9 mouse cellular contexts compared by ENCODE assay signal in genomic region chr17:80373726-80374096, GRCm38 (mm10). TPM values are rescaled to one million over a fixed set of nuclear protein-coding genes. Genes with fewer than 3 reads are reported as not detected.
DNase-seq lines count a peak whose midpoint lies in the region; ATAC-seq and TF ChIP-seq lines count a peak whose summit lies in the region.
"Had no signal": no experiment of that assay in that cellular context is flagged by ENCODE, and none has a peak within 500 bp of the region (broad histone marks: within the 10 kb centered on the region; RNA-seq: fewer than 3 reads in every experiment).

No protein-coding gene starts in this region.

- TF ChIP-seq POLR2A in kidney, adult 2 months (IDR thresholded peaks at IDR 0.05; ENCODE audit: low read depth, low read length), result no peak

- no peak for DNase-seq in kidney, adult 2 months
- DNase-seq in kidney, adult 8-10 months, result no peak
- no peak for DNase-seq in urinary bladder, postnatal 4 days (ENCODE audit: low spot score in 2 of 2)
- no peak for DNase-seq in thymus, postnatal 25 days
- DNase-seq in adrenal gland, postnatal 14 days, result no peak

- no peaks in the 10 kb centered on the region for H3K9me3 ChIP-seq in hindbrain, embryonic 15.5 days
- no peaks in the 10 kb centered on the region for H3K9me3 ChIP-seq in midbrain, embryonic 13.5 days

- TF ChIP-seq CTCF in kidney, adult 2 months (conservative IDR thresholded peaks at IDR 0.05; ENCODE audit: insufficient read depth, insufficient read length, low read depth, low read length), result no peak

- peaks cover 4% of the 10 kb centered on the region; the same call in 1 of the 2 replicates for H3K4me1 ChIP-seq in kidney, adult 2 months (ENCODE audit: control insufficient read depth, insufficient read depth, low read length)
- peaks cover 15% of the 10 kb centered on the region for H3K4me1 ChIP-seq in hindbrain, embryonic 15.5 days (replicated peaks)
- 0 out of 2 replicates have a peak, but pooled peaks cover 8% of the 10 kb centered on the region for H3K4me1 ChIP-seq in midbrain, embryonic 13.5 days (replicated peaks)

- H3K4me2 ChIP-seq in hindbrain, embryonic 15.5 days, result peak overlapping the region; percentile 92
- peak overlapping the region; percentile 80 for H3K4me2 ChIP-seq in midbrain, embryonic 13.5 days (replicated peaks)

- H3K27ac ChIP-seq in kidney, adult 2 months (ENCODE audit: insufficient read depth, low read depth, low read length), result no peak overlapping the region
- H3K27ac ChIP-seq in hindbrain, embryonic 15.5 days (replicated peaks), result peak overlapping the region; percentile 85
- H3K27ac ChIP-seq in midbrain, embryonic 13.5 days, result peak overlapping the region; percentile 83
- H3K27ac ChIP-seq: macrophage had no signal

- peak overlapping the region; percentile 68 for H3K9ac ChIP-seq in hindbrain, embryonic 15.5 days
- peak overlapping the region; percentile 75 for H3K9ac ChIP-seq in midbrain, embryonic 13.5 days (replicated peaks)

- 25% methylated on average over 29 of the region's 29 CpGs for WGBS in kidney, adult 2 months
- WGBS in hindbrain, embryonic 15.5 days, result 15% methylated on average over 29 of the region's 29 CpGs
- 19% methylated on average over 27 of the region's 29 CpGs for WGBS in midbrain, embryonic 13.5 days

- peak; percentile 41; the same call in 1 of the 2 replicates for ATAC-seq in common myeloid progenitor, adult 5-6 weeks (replicated peaks; ENCODE audit: low read depth, poor library complexity, severe bottlenecking)
- peak; percentile 87 for ATAC-seq in hindbrain, embryonic 15.5 days (ENCODE audit: low FRiP score, low read depth)
- ATAC-seq in midbrain, embryonic 13.5 days, result peak; percentile 87

- H3K27me3 ChIP-seq in kidney, adult 2 months (replicated peaks; ENCODE audit: control insufficient read depth, insufficient read depth, low read length), result no peaks in the 10 kb centered on the region
- no peaks in the 10 kb centered on the region for H3K27me3 ChIP-seq in hindbrain, embryonic 15.5 days
- H3K27me3 ChIP-seq in midbrain, embryonic 13.5 days, result peaks cover 20% of the 10 kb centered on the region

- no peaks in the 10 kb centered on the region for H3K36me3 ChIP-seq in kidney, adult 2 months (ENCODE audit: control insufficient read depth, insufficient read depth, low read length)
- no peaks in the 10 kb centered on the region for H3K36me3 ChIP-seq in hindbrain, embryonic 15.5 days
- no peaks in the 10 kb centered on the region for H3K36me3 ChIP-seq in midbrain, embryonic 13.5 days

- peak overlapping the region; percentile 48 for H3K4me3 ChIP-seq in kidney, adult 2 months (ENCODE audit: insufficient read depth, low read depth, low read length)
- peak overlapping the region; percentile 55 for H3K4me3 ChIP-seq in hindbrain, embryonic 15.5 days
- H3K4me3 ChIP-seq in midbrain, embryonic 13.5 days (replicated peaks), result peak overlapping the region; percentile 53

RNA-seq across cellular contexts. Expression of gene Gm10190, which starts 0.4 kb away (rescaled TPM):
- polyA plus RNA-seq in kidney, adult 2 months (2012; rRNA removed), result not detected in 2 replicates
- total RNA-seq in common myeloid progenitor, adult 5-6 weeks (2017), result not detected in 2 replicates
- 3.0 and 3.2 TPM in 2 replicates for polyA plus RNA-seq in hindbrain, embryonic 15.5 days (2015; fragmentation: Nextera tagmentation; extraction: Ambion mirVana)
- polyA plus RNA-seq in midbrain, embryonic 13.5 days (2015; fragmentation: Nextera tagmentation; extraction: Ambion mirVana), result 1.6 and 2.7 TPM in 2 replicates
- 1.4 TPM in 1 of 2 replicates, not detected in the other for total RNA-seq in adrenal gland, postnatal 14 days (2021)
- polyA plus RNA-seq: macrophage had no signal
